ENCODE assay signal across 30 mouse cellular contexts in the genomic region with DNA sequence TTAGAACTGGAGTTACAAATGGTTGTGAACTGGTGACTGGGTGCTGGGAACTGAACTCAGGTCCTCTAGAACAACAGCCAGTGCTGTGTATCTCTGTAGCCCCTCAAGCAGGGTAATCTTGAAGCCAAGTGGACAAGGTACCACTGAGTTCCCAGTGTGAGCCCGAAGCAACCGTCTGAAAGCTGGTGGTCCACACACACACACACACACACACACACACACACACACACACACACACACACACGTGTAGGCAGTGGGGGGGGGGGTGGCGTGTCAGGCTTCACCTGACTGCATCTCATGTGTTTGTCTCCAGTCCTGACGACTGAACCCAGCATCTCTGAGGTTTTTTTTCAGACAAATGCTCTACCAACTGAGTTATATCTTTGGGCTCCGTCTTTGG.
"Had no signal": no experiment of that assay in that cellular context is flagged by ENCODE, and none has a peak within 500 bp of the region (broad histone marks: within the 10 kb centered on the region; RNA-seq: fewer than 3 reads in every experiment).

No protein-coding gene starts in this region.

- H3K4me1 ChIP-seq: limb, embryonic 10.5 days; limb, embryonic 12.5 days; limb, embryonic 13.5 days; liver, embryonic 12.5 days; liver, embryonic 13.5 days; liver, embryonic 15.5 days; lung, embryonic 15.5 days; midbrain, embryonic 10.5 days; midbrain, embryonic 12.5 days; midbrain, embryonic 13.5 days; midbrain, embryonic 15.5 days had no signal

- H3K4me2 ChIP-seq: limb, embryonic 12.5 days; limb, embryonic 13.5 days; limb, embryonic 15.5 days; liver, embryonic 11.5 days; liver, embryonic 12.5 days; liver, embryonic 13.5 days; liver, embryonic 15.5 days; lung, embryonic 14.5 days; lung, embryonic 15.5 days; midbrain, embryonic 11.5 days; midbrain, embryonic 12.5 days; midbrain, embryonic 13.5 days; midbrain, embryonic 15.5 days had no signal

- H3K27ac ChIP-seq: limb, embryonic 10.5 days; limb, embryonic 12.5 days; limb, embryonic 13.5 days; limb, embryonic 15.5 days; liver, embryonic 12.5 days; liver, embryonic 13.5 days; liver, embryonic 14.5 days; liver, embryonic 15.5 days; lung, embryonic 15.5 days; macrophage; midbrain, embryonic 10.5 days; midbrain, embryonic 12.5 days; midbrain, embryonic 13.5 days; midbrain, embryonic 15.5 days had no signal

- H3K9me3 ChIP-seq: limb, embryonic 10.5 days; limb, embryonic 12.5 days; limb, embryonic 13.5 days; limb, embryonic 15.5 days; liver, embryonic 12.5 days; liver, embryonic 13.5 days; liver, embryonic 15.5 days; lung, embryonic 15.5 days; megakaryocyte, embryonic 14.5 days; midbrain, embryonic 10.5 days; midbrain, embryonic 12.5 days; midbrain, embryonic 13.5 days; midbrain, embryonic 15.5 days had no signal

- H3K4me3 ChIP-seq: limb, embryonic 10.5 days; limb, embryonic 12.5 days; limb, embryonic 13.5 days; limb, embryonic 15.5 days; liver, embryonic 12.5 days; liver, embryonic 13.5 days; liver, embryonic 15.5 days; lung, embryonic 15.5 days; megakaryocyte, embryonic 14.5 days; midbrain, embryonic 10.5 days; midbrain, embryonic 12.5 days; midbrain, embryonic 13.5 days; midbrain, embryonic 15.5 days; myocyte had no signal

- H3K36me3 ChIP-seq: liver, embryonic 13.5 days; liver, embryonic 15.5 days; lung, embryonic 15.5 days had no signal

- H3K9ac ChIP-seq: limb, embryonic 12.5 days; limb, embryonic 13.5 days; limb, embryonic 15.5 days; liver, embryonic 12.5 days; liver, embryonic 13.5 days; liver, embryonic 14.5 days; liver, embryonic 15.5 days; liver, postnatal 0 days; lung, embryonic 14.5 days; lung, embryonic 15.5 days; midbrain, embryonic 12.5 days; midbrain, embryonic 13.5 days; midbrain, embryonic 15.5 days had no signal

- H3K27me3 ChIP-seq: limb, embryonic 12.5 days; limb, embryonic 13.5 days; limb, embryonic 15.5 days; liver, embryonic 12.5 days; liver, embryonic 13.5 days; liver, embryonic 15.5 days; lung, embryonic 15.5 days; midbrain, embryonic 12.5 days; midbrain, embryonic 13.5 days; midbrain, embryonic 15.5 days had no signal

- DNase-seq: left cerebral cortex, postnatal 4 days; liver; liver, embryonic 13.5 days; liver, postnatal 0 days; lung, adult 18-20 months; lung, adult 2 months; lung, embryonic 14.5 days; lung, postnatal 10 days; lung, postnatal 14 days; lung, postnatal 36 days; midbrain, embryonic 14.5 days had no signal

- ATAC-seq: liver, embryonic 12.5 days; liver, postnatal 0 days; lung, postnatal 0 days; midbrain, embryonic 13.5 days; midbrain, embryonic 15.5 days; midbrain, embryonic 16.5 days had no signal
